Mouse (Mus musculus): Measurements from ENCODE around the gene Crnn. TPM values are rescaled to one million over a fixed set of nuclear protein-coding genes. Genes with fewer than 3 reads are reported as not detected.

Gene Crnn
- polyA plus RNA-seq (2012; rRNA removed), result not detected in 2 replicates

DNA sequence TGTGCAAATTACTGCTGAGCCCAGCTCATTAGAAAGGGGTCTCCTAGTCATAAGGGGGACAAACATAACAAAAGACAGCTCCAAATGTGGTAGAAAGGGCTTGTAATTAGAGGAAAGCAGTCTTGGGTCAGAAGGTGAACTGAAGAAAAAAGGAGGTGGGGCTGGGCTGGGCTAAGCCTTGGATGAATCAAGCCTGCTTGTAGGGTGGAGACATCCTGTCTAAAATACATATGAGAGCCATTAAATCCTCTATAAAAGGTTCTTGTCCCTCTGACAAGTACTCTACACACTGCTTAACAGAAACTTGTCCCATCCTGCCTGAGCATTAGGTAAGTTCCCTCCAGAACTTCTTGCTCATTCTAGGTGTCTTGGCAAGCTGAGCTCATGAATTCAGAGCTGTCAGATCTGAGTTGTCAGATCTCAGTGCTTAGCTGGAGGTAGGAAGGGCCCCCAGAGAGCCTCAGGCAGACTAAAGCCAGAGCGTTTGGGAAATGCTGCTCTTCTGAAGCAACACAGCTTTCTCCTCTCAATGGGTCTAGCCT, at the start of gene Crnn:
Gene Crnn (plus strand): TSS at position 278 of the 542 bp plus-strand sequence.

DNA sequence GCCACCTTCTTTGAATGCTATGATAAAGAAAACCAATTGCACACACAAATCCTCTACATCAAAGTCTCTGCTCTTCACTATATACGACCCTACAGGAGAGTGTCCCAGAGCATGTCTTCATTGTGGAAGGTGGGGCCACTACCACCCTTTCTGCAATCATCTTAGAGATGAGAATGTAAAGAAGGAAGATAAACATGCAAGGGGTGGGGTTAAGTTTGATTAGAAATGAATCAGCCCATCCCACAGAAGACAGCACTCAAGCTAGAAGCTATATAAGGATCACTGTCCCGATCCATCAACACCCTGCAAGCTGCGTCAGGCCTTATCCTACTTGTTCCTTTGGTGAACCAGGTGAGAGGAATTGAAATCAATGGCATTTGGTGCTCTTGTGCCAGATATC, 52.4 kb downstream of the Crnn start, which contains the start of gene Flg2:
Gene Flg2 (plus strand): TSS at position 301 of the 400 bp plus-strand sequence.

Other genes starting within 250 kb of the Crnn start
- gene Lce3a, start 218.6 kb upstream of the Crnn start, polyA plus RNA-seq (2012; rRNA removed), result not detected in 2 replicates
- not detected in 2 replicates for gene Lce3b, start 211.8 kb upstream of the Crnn start, polyA plus RNA-seq (2012; rRNA removed)
- gene Lce3c, start 200.3 kb upstream of the Crnn start, polyA plus RNA-seq (2012; rRNA removed), result not detected in 2 replicates
- not detected in 2 replicates for gene Lce3d, start 187.4 kb upstream of the Crnn start, polyA plus RNA-seq (2012; rRNA removed)
- not detected in 2 replicates for gene Lce3e, start 177.7 kb upstream of the Crnn start, polyA plus RNA-seq (2012; rRNA removed)
- gene Lce3f, start 152.6 kb upstream of the Crnn start, polyA plus RNA-seq (2012; rRNA removed), result not detected in 2 replicates
- 0.37 and 0.51 TPM in 2 replicates for gene Crct1, start 129.1 kb upstream of the Crnn start, polyA plus RNA-seq (2012; rRNA removed)
- gene Lce1m, start 125.7 kb upstream of the Crnn start, polyA plus RNA-seq (2012; rRNA removed), result not detected in 2 replicates
- not detected in 2 replicates for gene Gm4858, start 76.0 kb upstream of the Crnn start, polyA plus RNA-seq (2012; rRNA removed)
- gene Flg2, start 52.5 kb downstream of the Crnn start, polyA plus RNA-seq (2012; rRNA removed), result not detected in 2 replicates
- not detected in 2 replicates for gene Flg, start 128.7 kb downstream of the Crnn start, polyA plus RNA-seq (2012; rRNA removed)
- gene Hrnr, start 175.0 kb downstream of the Crnn start, polyA plus RNA-seq (2012; rRNA removed), result under 0.01 TPM in 1 of 2 replicates, not detected in the other
- gene Rptn, start 248.9 kb downstream of the Crnn start, polyA plus RNA-seq (2012; rRNA removed), result not detected in 2 replicates

Measured in central nervous system, embryonic 14 days (tissue).